Mouse (Mus musculus): ENCODE results near the gene Ncbp1.

Gene Ncbp1

GRCm38 (mm10) chr4:46138287-46139222 is at the start of gene Ncbp1, which contains the start of gene Tstd2:
Gene Ncbp1, plus strand, starts transcription at chr4:46138613.
Gene Tstd2, minus strand, starts transcription at chr4:46138694.
- peak; percentile 86 for DNase-seq (ENCODE audit: low read depth)

GRCm38 (mm10) chr4:46089524-46090125 is 48.8 kb upstream of the Ncbp1 start:
- no peak for DNase-seq (ENCODE audit: low read depth)

GRCm38 (mm10) chr4:46092429-46093076 is 45.9 kb upstream of the Ncbp1 start:
- DNase-seq (ENCODE audit: low read depth) = no peak

DNA sequence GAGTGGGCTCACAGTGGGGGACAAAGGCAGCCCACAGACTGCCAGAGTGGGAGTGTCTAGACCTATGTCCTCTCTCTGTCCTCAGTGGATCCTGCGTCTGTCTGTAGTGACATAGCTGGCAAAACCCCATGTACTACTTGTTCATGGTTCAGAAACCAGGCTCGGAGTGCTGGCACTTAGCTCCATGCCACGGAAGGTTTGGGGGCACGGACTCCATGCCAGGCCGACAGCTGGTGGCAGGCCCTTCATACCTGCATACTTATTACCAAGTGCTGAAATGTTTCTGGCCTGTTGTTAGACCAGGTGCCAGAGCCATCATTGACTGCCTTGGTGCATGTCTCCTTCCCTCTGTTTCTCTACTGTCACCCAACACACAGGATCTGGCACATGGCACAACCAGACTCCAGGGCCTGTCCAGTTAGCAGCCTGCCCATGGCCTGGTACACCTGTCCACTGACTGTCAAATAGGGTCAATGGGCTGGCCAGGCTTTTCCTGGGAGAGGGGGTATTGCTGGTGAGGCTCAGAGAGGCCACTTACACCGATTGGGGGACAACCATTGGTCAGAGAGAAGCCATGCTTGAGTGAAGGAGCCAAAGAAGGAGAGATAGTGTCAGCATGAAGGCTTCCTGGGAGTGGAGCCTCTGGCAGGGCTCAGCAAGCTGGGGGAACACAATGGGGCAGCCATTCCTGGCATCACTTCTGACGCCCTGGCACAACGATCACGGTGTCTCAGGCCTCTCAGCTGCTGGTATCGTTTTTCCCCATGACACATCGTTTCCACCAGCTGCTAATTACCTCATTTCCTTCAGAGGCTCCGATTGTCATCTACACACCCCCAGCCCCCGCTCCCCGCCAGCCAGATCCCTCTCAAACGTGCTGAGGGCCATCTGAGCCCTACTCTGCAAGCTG is 43.2 kb upstream of the Ncbp1 start:
- DNase-seq (ENCODE audit: low read depth) = no peak

GRCm38 (mm10) chr4:46095826-46096159 is 42.6 kb upstream of the Ncbp1 start:
- DNase-seq (ENCODE audit: low read depth) = no peak

GRCm38 (mm10) chr4:46096546-46096945 is 41.9 kb upstream of the Ncbp1 start:
- no peak for DNase-seq (ENCODE audit: low read depth)

- DNase-seq (ENCODE audit: low read depth) = no peak
These were observed 40.8 kb upstream of the Ncbp1 start for GRCm38 (mm10) chr4:46097591-46097990.

GRCm38 (mm10) chr4:46099132-46099531 is 39.3 kb upstream of the Ncbp1 start:
- no peak for DNase-seq (ENCODE audit: low read depth)

GRCm38 (mm10) chr4:46100539-46100938 is 37.9 kb upstream of the Ncbp1 start:
- no peak for DNase-seq (ENCODE audit: low read depth)

DNA sequence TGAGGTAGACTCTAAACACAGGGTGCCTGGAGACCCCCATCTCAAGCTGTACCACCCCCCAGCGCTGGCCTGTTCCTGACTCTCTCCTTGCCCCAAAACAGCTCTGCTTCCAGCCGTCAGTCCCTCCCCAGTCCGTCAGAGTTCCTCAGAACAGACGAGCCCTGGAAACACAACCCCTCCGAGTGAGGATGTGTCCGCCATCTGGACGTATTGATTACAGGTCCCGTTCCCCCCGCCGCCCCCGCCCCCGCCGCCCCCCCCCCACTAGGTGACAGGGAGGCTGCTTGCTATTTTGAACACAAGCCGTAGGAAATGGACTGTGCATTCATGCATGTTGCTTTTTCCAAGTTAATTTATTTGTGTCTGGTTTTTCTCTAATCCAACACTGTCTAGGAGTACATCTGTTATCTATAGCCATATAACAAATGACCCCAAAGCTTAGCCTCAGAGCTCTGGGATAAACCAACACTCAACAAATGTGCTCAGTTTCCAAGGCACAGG is 37.2 kb upstream of the Ncbp1 start:
- no peak for DNase-seq (ENCODE audit: low read depth)

DNA sequence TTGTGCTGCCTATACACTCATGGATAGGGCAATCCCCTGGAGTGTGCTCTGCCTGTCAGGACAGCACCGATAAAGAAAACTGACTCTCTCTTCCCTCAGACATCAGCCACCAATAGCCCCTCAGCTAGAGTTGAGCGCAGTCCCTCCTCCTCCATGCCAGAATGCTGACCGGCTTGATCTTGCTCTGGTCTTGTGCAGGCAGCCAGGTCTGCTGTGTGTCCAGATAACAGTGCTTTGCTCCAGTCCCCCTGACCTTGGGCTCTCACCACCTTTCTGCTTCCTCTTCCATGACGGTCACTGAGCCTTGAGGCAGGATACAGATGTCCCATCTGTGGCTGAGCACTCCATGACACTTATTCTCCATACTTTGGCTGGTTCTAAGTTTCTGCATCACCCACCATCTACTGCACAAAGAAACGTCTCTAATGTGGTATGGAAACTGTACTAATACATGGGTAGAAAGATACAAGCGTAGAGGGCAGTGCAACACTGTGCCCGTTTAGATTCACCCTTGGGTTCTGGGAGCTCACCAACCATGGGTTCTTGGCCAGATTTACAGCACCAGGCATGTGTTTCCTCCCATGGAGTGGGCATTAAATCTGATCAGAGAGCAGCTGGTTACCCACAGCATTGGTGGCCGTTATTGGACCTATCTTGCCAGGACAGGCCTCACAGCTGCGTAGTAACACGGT is 36.2 kb upstream of the Ncbp1 start:
- no peak for DNase-seq (ENCODE audit: low read depth)

DNA sequence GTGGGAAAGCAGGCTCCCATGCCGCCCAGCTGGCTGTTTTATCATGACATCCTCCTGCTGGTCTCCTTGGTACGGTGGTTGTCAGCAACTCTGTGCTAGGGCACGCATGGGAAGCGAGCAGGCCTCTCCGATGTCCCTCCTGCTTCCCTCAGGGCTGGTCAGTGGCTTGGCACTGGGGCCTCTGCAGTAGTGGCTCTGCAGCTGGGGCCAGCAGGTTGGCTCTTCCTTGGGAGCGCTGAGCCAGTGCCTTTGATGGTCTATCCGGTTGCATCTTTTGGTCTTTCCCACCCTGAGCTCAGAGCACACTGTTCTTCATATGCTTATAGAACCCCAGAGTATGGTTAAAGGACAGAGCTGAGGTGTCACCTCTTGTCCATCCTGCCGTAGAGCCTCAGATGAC is 28.3 kb upstream of the Ncbp1 start:
- no peak for DNase-seq (ENCODE audit: low read depth)

DNA sequence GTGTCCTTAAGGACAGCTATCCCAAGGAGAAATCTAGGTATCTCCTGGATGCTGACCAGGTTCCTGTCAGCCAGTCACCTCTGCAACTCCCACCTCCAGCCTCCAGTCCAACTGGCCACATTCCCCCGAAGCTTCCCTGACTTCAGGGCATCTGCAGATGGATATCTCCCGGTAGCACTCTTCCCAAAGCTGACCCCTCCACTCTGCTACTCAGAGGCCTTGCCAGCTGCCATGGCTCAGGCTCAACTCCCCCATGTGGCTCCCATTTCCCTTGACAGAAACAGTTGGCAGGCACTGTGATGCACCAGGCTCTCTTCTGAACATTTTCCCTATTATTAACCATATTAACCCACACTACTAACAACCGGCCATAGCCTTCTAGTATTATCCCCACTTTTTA is 27.1 kb upstream of the Ncbp1 start:
- no peak for DNase-seq (ENCODE audit: low read depth)

DNA sequence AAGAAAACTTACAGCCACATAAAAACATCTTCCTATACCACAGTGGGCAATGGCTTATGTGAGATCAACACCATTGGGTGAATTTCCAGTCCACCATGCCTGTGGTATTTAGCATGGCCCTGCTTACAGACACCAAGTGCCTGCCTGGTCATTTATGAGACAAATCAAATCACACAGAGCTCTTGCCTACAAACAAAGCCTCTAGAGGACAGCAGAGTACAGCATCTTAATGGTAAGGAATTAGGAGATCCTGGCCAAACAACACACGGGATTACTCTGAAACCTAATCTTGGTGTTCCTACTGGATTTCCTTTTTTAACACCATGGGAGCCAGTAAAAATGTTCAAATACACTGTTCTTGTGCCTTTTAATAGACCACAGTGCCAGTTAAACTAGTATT is 23.1 kb upstream of the Ncbp1 start:
- DNase-seq (ENCODE audit: low read depth) = no peak

DNA sequence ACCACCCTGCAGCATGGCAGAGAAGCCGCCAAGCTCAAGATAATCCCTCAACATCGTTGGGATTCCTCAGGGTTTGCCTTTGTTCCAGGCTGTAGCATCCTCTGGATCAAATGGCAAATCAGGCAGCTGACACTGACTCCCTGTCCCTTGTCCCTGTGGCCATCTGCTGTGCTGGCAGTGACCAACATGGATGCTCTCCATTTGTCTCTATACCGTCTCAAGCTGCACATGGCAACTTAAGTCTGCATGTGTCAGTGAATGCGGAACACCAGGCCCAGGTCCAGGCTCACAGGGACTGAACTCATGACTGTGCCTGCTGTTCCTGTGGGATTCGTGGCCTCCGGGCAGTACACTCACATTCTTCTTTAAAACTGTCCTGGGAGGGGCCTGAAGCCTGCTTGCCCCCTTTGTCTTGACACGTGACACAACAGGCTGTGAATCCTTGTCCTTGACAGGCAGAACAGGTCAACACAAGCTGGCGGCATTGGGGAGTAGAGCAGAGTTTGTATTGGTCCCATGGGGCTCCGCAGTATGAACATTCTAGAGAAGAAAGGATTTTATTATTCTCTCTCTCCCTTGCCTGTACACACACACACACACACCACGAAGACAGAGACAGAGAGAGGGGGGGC is 21.8 kb upstream of the Ncbp1 start:
- DNase-seq (ENCODE audit: low read depth) = no peak

GRCm38 (mm10) chr4:46117536-46117935 is 20.9 kb upstream of the Ncbp1 start:
- DNase-seq (ENCODE audit: low read depth) = no peak

GRCm38 (mm10) chr4:46119514-46120094 is 18.8 kb upstream of the Ncbp1 start:
- no peak for DNase-seq (ENCODE audit: low read depth)

DNA sequence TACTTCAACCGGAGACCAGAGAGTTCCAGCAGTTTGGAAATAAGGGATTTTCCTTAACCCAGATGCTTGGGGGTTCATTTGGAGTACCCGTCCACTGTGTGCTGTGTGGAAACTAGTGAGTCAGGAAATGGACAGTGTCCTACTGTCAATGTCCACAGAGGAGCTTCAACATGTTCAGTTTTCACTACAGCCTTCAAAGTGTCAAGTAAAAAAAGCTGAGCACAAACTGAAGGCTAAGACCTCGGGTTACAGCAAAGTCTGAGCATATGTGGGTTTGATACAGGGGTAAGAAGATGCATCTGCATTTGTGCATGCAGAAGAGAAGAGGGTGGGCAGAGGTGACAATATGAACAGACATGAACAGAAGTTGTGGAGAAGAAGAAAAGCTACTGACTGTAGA is 17.6 kb upstream of the Ncbp1 start:
- no peak for DNase-seq (ENCODE audit: low read depth)

DNA sequence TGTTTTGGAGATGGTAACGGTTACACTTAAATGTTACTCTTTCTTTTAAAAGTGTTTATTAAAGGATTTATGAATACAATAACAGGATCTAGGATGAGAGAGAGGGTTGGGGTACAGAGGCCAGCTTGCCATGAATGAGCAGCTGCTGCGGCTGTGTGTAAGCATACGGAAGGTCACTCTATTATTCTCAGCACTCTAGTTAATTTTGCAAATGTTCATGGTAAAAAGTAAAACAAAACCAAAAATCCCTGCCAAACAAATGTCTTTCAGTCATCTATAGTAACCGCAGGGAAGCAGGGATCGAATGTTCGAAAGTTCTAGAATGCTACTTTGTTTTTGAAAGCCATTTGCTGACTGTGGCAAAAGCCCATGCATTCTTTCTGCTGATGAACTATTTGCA is 15.1 kb upstream of the Ncbp1 start:
- DNase-seq (ENCODE audit: low read depth) = no peak

GRCm38 (mm10) chr4:46126541-46126940 is 11.9 kb upstream of the Ncbp1 start:
- DNase-seq (ENCODE audit: low read depth) = peak; percentile 64

All from c-Kit-positive CD71-negative TER-119-negative erythroid progenitor cells, embryonic 14.5 days (primary cell).